Mouse (Mus musculus) Patski (cell line): ENCODE measurements around the gene Mical2. TPM values are rescaled to one million over a fixed set of nuclear protein-coding genes. Genes with fewer than 3 reads are reported as not detected.

ENCODE experiments used
- ATAC-seq: fragments of 100-300 bp; one replicate; pipeline ENCODE4 v1.8.0; 2021
- CTCF ChIA-PET: fragments of 350-600 bp; sonication (Branson Sonifier 250); formaldehyde crosslinking; loops from one replicate; lab custom pipeline; 2022; ENCODE audit warnings: inconsistent platforms; lab: Charles Lee
- POLR2A ChIA-PET: fragments of 350-600 bp; sonication (Branson Sonifier 250); formaldehyde crosslinking; loops from one replicate; lab custom pipeline; 2022; ENCODE audit warnings: antibody characterized with exemption, inconsistent platforms; lab: Charles Lee
- DNase-seq: peaks from one replicate; pipeline ENCODE4 v3.0.0-alpha.2; 2011; ENCODE audit warnings: low read depth, low spot score
- H3K27me3 ChIP-seq: fragments of 371-371 bp; one replicate; pipeline ENCODE4 v1.5.1; 2021
- CTCF ChIP-seq: fragments of 100-300 bp; IDR thresholded peaks from one replicate; pipeline ENCODE4 v1.5.1; 2021
- in situ Hi-C: fragments of 300-500 bp; cut with MboI; formaldehyde crosslinking; loops from 3 replicates; pipeline ENCODE4 v1.11.1; 2018; ENCODE audit warnings: low pct_unique_long_range_greater_than_20kb, mixed read lengths
- polyA plus RNA-seq: library from polyadenylated mRNA; unstranded; gene quantifications from one replicate; pipeline ENCODE4 v1.2.3, GENCODE M21; 2021

The Mical2 gene
- polyA plus RNA-seq, 1 experiment from 2014 or later, result 50.7 TPM

DNA sequence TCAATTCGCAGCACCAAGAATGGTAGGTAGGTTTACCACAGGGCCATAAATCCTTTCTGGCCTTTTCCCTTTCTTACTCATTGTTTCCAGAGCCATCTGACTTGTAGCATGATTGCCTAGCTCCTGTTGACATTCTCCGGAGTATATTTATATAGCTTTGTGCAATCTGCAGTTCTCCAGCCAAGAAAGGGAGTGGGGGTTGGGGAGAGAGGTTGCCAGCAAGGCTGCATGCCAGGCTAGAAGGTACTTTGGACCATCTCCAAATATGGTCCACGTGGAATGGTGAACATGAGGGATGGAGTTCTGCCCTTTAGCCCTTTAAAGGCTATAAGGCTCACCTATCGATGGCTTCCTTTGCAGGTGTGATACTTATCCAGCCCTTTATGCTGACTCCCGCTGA is 45.2 kb downstream of the Mical2 start:
- ATAC-seq, result peak; percentile 37
- POLR2A ChIA-PET, result interaction anchor here (0.6 to 1.1 kb wide), 4 partner anchors 14 to 71 kb away, joined by 3 to 5 read pairs (median 4); no protein-coding TSS in a partner anchor
- peak; percentile 89 for DNase-seq
- CTCF ChIA-PET, result interaction anchor here (0.8 to 2.2 kb wide), 4 partner anchors 18 to 63 kb away, joined by 3 to 9 read pairs (median 4); no protein-coding TSS in a partner anchor
- in situ Hi-C loops, result no loop called here
- no peak for TF ChIP-seq CTCF
- no peaks in the 10 kb centered on the region for H3K27me3 ChIP-seq

DNA sequence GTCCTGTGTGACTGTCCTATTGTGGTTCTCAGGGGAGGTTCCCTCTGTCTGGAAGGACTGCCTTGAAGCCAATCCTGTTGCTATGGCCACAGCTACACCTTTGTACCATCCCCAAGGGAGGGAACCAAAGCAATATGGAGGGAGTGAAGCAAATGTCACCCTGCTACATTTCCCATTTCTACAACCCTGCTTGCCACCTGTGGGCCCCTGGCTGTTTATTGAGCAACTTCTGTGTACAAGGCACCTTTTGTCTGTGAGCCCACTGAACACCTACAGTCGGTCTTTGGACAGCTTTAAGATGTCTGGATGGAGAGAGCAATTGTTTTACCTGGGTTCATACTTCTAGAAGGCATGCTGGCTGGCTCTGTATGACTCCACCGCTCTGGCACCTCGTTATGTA is 46.0 kb downstream of the Mical2 start:
- no peak for ATAC-seq
- ChIA-PET POLR2A (interaction anchor here (0.8 to 1.3 kb wide), 2 partner anchors 24 to 88 kb away, joined by 3 to 6 read pairs; no protein-coding TSS in a partner anchor), CTCF (interaction anchor here (1.0 to 2.2 kb wide), 3 partner anchors 17 to 29 kb away, joined by 3 to 9 read pairs (median 4); no protein-coding TSS in a partner anchor)
- TF ChIP-seq CTCF, result no peak
- DNase-seq, result no peak
- in situ Hi-C loops, result no loop called here
- H3K27me3 ChIP-seq, result no peaks in the 10 kb centered on the region

DNA sequence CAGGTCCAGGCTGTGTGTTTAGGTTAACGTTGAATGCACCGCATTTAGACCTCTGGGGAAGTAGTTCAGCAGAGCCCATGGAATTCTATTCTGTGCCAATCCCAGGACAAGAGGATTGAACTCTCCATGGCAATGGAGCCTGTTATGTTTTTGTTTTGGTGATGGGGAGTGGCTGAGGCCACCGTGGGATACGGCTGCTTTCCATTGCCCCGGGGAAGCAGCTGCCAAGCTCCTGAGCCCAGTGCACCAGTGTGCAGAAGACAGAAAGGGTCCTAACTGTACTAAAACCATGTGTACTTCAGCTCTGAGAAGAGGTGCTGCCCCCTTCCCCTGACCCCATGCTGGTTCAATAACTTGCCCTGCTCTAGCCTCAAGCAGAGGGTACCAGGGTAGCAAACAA is 47.0 kb downstream of the Mical2 start:
- ATAC-seq (peak; percentile 12), DNase-seq (no peak)
- CTCF ChIA-PET, result interaction anchor here (2.2 kb wide), 1 partner anchor 16 kb away, joined by 9 read pairs; no protein-coding TSS in a partner anchor
- POLR2A ChIA-PET, result interaction anchor here (1.3 kb wide), 1 partner anchor 45 kb away, joined by 4 read pairs; no protein-coding TSS in a partner anchor
- H3K27me3 ChIP-seq, result no peaks in the 10 kb centered on the region
- no peak for TF ChIP-seq CTCF
- in situ Hi-C loops, result no loop called here

DNA sequence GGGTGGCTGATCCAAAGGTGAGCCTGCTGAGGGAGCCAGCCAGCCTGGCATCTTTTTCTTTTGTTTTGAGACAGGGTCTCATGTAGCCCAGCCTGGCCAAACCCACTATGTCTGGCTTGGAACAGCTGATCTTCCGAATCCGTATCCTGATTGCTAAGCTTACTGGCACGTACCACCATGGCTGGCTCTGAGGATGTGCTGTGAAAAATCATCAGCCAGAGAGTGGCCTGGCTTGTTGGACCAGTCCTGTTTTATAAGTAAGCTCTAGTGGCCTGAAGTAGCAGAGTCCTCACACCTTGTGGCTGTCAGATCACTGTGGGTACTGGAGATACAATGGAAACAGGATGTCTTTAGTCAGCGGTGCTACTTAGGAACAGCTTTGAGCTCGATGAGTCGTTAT is 47.8 kb downstream of the Mical2 start:
- TF ChIP-seq CTCF, result no peak
- DNase-seq (no peak), ATAC-seq (no peak)
- H3K27me3 ChIP-seq, result no peaks in the 10 kb centered on the region
- in situ Hi-C loops, result no loop called here
- ChIA-PET POLR2A (interaction anchor here (0.7 to 1.4 kb wide), 3 partner anchors 17 to 46 kb away, joined by 3 to 4 read pairs (median 4); no protein-coding TSS in a partner anchor), CTCF (interaction anchor here (1.8 to 1.9 kb wide), 2 partner anchors 12 to 17 kb away, joined by 5 read pairs; no protein-coding TSS in a partner anchor)

DNA sequence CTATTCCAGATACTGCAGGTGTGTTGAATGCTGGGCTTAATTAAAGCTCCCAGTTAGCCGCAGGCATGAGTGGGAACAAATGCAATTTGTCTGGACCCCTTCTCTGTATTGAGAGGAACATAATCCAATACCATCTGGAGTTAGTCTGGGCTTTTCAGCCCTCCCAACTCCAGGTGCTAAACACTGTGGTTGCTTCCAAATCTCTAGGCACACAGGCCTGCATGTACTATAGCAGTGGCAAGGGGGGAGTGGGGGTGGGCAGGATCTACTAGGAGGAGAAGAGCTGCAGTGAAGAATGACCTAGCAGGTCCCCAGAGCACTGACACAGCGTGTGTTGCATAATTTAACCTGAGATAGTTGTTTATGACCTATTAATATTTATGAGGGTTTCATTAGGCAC is 49.0 kb downstream of the Mical2 start:
- no peak for TF ChIP-seq CTCF
- no peak for ATAC-seq
- ChIA-PET CTCF (interaction anchor here (1.0 to 1.9 kb wide), 3 partner anchors 8 to 16 kb away, joined by 3 to 5 read pairs (median 5); no protein-coding TSS in a partner anchor), POLR2A (interaction anchor here (0.8 to 1.4 kb wide), 3 partner anchors 12 to 31 kb away, joined by 3 to 4 read pairs (median 3); no protein-coding TSS in a partner anchor)
- no peaks in the 10 kb centered on the region for H3K27me3 ChIP-seq
- in situ Hi-C loops, result no loop called here
- no peak for DNase-seq

DNA sequence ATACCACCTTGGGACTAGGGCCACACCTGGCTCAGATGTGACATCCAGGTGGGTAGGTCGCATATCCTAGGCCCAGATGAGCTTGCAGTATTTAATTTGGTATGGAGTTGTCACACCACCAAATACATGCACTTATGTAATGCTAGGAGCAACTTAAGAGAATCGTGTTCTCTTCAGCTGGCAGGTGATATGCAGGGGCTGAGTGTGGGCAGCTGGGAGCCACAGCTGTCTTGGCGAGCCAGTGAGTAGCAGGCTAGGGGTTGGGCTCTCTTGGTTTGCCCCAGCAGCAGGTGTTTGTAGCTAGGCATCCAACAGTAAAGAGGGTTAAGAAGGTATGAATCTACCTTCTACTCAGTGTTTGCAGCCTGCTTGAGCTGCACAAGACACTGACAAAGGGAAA is 49.4 kb downstream of the Mical2 start:
- in situ Hi-C loops, result no loop called here
- no peak for TF ChIP-seq CTCF
- POLR2A ChIA-PET, result interaction anchor here (0.8 to 1.3 kb wide), 2 partner anchors 12 to 32 kb away, joined by 3 to 4 read pairs; no protein-coding TSS in a partner anchor
- CTCF ChIA-PET, result interaction anchor here (0.6 to 1.9 kb wide), 3 partner anchors 10 to 23 kb away, joined by 3 to 5 read pairs (median 5); no protein-coding TSS in a partner anchor
- DNase-seq (no peak), ATAC-seq (no peak)
- no peaks in the 10 kb centered on the region for H3K27me3 ChIP-seq

DNA sequence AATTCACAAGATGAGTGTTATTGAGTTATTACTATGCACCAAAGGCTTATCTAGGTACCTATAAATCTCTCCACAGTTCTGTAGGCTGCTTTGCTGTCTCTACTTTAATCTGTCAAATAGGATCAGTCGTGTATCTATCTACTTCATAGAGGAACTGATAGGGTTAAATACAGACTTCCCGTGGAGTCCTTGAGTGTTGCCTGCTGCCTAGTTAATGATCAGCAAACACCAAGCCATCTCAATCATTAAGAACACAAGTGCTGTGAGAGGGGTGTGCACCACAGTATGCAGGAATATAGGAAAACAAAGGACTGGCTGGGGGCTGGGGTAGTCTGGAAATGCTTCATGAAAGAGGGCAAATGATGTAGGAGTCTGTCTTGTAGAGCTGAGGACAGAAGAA is 50.2 kb downstream of the Mical2 start:
- in situ Hi-C loops, result no loop called here
- ATAC-seq (no peak), DNase-seq (no peak)
- no peak for TF ChIP-seq CTCF
- POLR2A ChIA-PET, result interaction anchor here (0.6 to 1.3 kb wide), 2 partner anchors 11 to 148 kb away, joined by 3 read pairs; no protein-coding TSS in a partner anchor
- H3K27me3 ChIP-seq, result no peaks in the 10 kb centered on the region
- CTCF ChIA-PET, result interaction anchor here (1.2 kb wide), 1 partner anchor 10 kb away, joined by 3 read pairs; no protein-coding TSS in a partner anchor

DNA sequence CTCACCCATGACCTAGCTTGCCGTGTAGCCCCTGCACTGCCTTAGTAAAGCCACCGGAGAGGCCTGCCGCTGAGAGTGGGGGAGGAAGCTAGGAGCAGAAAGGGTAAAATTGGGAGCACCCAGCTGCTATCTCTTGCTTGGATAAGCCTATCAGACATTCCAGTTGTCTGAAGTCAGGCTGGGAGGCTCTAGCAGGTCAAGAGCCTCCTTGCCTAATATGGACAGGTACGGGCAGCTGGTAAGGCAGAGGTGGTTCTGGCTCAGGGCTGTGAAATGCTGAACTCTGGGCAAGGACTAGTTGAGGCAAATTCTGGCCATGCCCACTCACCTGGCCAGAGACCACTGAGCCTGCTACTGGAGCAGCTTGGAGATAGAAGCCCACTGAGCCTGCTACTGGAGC is 51.2 kb downstream of the Mical2 start:
- in situ Hi-C loops, result no loop called here
- CTCF ChIA-PET, result interaction anchor here (1.2 to 2.6 kb wide), 2 partner anchors 9 to 12 kb away, joined by 3 to 9 read pairs; no protein-coding TSS in a partner anchor
- ATAC-seq, result no peak

DNA sequence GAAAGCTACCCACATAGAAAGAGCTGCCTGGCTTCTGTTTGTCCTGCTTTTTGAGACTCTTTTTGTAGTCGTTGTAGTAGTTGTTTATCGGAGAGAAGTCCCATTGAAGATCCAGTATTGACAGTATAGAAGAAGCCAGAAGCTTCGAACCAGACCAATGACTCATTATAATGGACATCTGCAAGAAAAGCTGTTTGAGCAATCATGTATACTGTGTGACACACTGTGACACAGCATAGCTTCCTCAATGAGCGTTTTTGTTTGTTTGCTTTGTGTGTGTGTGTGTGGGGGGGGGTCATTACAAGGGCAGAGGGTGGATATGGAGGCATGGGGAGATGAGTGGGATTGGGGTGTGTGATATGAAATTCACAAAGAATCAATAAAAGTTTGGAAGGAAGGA is 53.0 kb downstream of the Mical2 start:
- in situ Hi-C loops, result no loop called here
- POLR2A ChIA-PET, result interaction anchor here (0.6 kb wide), 3 partner anchors 99 to 1209 kb away, joined by 3 to 5 read pairs (median 4); no protein-coding TSS in a partner anchor
- ATAC-seq (no peak), DNase-seq (no peak)
- CTCF ChIA-PET, result interaction anchor here (0.7 to 2.6 kb wide), 3 partner anchors 10 to 99 kb away, joined by 3 to 9 read pairs (median 3); no protein-coding TSS in a partner anchor
- H3K27me3 ChIP-seq, result no peaks in the 10 kb centered on the region
- TF ChIP-seq CTCF, result no peak

More for the DNA sequence above, 51.2 kb downstream of the Mical2 start:
- POLR2A ChIA-PET, result interaction anchor here (1.4 kb wide), 1 partner anchor 13 kb away, joined by 4 read pairs; no protein-coding TSS in a partner anchor
- TF ChIP-seq CTCF, result no peak
- DNase-seq, result no peak
- H3K27me3 ChIP-seq, result no peaks in the 10 kb centered on the region

DNA sequence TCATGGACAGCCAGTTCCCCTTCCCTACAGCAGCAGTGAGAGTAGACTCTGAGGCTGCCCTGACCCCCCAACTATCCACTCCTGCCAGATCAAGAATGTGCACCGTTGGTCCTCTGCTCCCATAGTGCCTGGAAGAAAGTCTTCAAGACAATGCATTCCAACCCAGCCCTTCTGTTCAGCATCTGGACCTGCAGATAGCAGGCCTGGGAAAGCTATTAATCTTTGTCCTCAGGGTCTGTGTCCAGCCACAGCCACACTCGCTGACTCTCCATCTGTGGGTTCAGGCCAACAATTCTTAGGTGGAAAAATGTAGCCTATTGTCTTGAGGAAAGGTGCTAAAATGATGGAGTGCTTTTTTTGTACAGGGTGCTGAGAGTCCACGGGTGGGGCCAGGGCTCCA is 54.8 kb downstream of the Mical2 start:
- ChIA-PET POLR2A (interaction anchor here (0.8 to 1.0 kb wide), 2 partner anchors 20 to 37 kb away, joined by 3 read pairs; no protein-coding TSS in a partner anchor), CTCF (interaction anchor here (1.0 to 1.3 kb wide), 2 partner anchors 14 to 68 kb away, joined by 3 read pairs; no protein-coding TSS in a partner anchor)
- no peaks in the 10 kb centered on the region for H3K27me3 ChIP-seq
- DNase-seq (no peak), ATAC-seq (no peak)
- in situ Hi-C loops, result no loop called here
- no peak for TF ChIP-seq CTCF
